Mouse (Mus musculus): Measurements from ENCODE around the gene Rps6ka5.

DNA sequence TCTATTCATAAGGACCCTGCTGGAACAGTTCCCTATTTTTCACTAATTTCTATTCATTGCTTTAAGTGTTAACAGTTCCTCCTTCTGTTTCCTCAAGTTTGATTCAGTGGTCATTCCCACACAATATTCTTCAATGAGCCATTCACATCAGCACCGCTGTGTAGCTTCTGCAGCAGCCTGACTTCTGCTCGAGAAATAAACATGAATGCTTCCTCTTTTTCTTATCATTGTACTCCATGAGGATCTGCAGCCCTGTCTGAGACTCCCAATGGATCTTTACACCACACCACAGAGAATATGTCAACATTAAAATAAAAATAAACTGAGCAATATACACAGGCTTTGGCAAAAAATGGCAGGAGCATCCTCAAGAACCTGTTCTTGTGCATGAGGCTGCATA lies 111.5 kb downstream of the Rps6ka5 start:
- no peak for TF ChIP-seq CTCF (IDR thresholded peaks at IDR 0.05; ENCODE audit: low read depth)
- no peak for TF ChIP-seq EP300 (IDR thresholded peaks at IDR 0.05; ENCODE audit: low read depth)
